Mouse (Mus musculus) splenic B cell, adult 2 months (primary cell): ENCODE measurements around the gene Mdh2.

Experiments used
- DNase-seq: peaks from one replicate; pipeline ENCODE4 v3.0.0-alpha.2; 2011; ENCODE audit warnings: low read depth, low spot score
- H3K27me3 ChIP-seq: 2 replicates; pipeline ENCODE4 v1.6.1; 2012; ENCODE audit warnings: mild to moderate bottlenecking, low read length, moderate library complexity, mixed read lengths; ENCODE audit not compliant: control insufficient read depth, poor library complexity, insufficient read depth, severe bottlenecking
- H3K36me3 ChIP-seq: 2 replicates; pipeline ENCODE4 v1.6.1; 2012; ENCODE audit warnings: mild to moderate bottlenecking, low read length, moderate library complexity, mixed read lengths; ENCODE audit not compliant: control insufficient read depth, poor library complexity, insufficient read depth, severe bottlenecking

Gene Mdh2

GRCm38 (mm10) chr5:135835981-135836380, 57.7 kb downstream of the Mdh2 start:
- no peak for DNase-seq
- Histone ChIP-seq H3K27me3 (no peaks in the 10 kb centered on the region), H3K36me3 (no peaks in the 10 kb centered on the region)
